Mouse (Mus musculus) urinary bladder, adult 2 months (tissue): ENCODE results near the gene Cpne9. TPM values are rescaled to one million over a fixed set of nuclear protein-coding genes. Genes with fewer than 3 reads are reported as not detected.
A peak's percentile ranks its signal among the peaks of the same experiment; 100 is the strongest.

Source experiments
- DNase-seq: peaks from one replicate; pipeline ENCODE4 v3.0.0; 2022; ENCODE audit warnings: low spot score
- polyA plus RNA-seq: library from polyadenylated mRNA; depleted of rRNA; stranded (reverse); fragments of >200 nt; gene quantifications from 2 replicates; pipeline ENCODE4 v1.2.3, GENCODE M21; 2012; rRNA removed

Cpne9 gene
- polyA plus RNA-seq, 1 experiment: 0.03 TPM

GRCm38 (mm10) chr6:113343177-113344092 is 61.3 kb downstream of the Cpne9 start, which contains the start of gene Camk1:
Gene Camk1, minus strand, starts transcription at chr6:113343984.
- peak; percentile 74 for DNase-seq

- DNase-seq: no peak
These were observed 62.2 kb downstream of the Cpne9 start for GRCm38 (mm10) chr6:113344321-113344720.

GRCm38 (mm10) chr6:113346897-113347296 is 64.8 kb downstream of the Cpne9 start:
- no peak for DNase-seq

GRCm38 (mm10) chr6:113350538-113350937 is 68.4 kb downstream of the Cpne9 start:
- DNase-seq: no peak

- no peak for DNase-seq
These were observed 69.1 kb downstream of the Cpne9 start for GRCm38 (mm10) chr6:113351161-113351560.

- no peak for DNase-seq
These were observed 69.5 kb downstream of the Cpne9 start for GRCm38 (mm10) chr6:113351653-113352052.

- DNase-seq: no peak
These were observed 70.7 kb downstream of the Cpne9 start for GRCm38 (mm10) chr6:113352820-113353219.

- DNase-seq: no peak
These were observed 71.6 kb downstream of the Cpne9 start for GRCm38 (mm10) chr6:113353696-113354095.

Other genes starting within 250 kb of the Cpne9 start
- gene Thumpd3, start 236.1 kb upstream of the Cpne9 start, polyA plus RNA-seq: 25.3 and 27.2 TPM in 2 replicates
- gene Setd5, start 204.9 kb upstream of the Cpne9 start, polyA plus RNA-seq: 41.4 and 49.9 TPM in 2 replicates
- 0.22 and 0.35 TPM in 2 replicates for gene Lhfpl4, start 86.9 kb upstream of the Cpne9 start, polyA plus RNA-seq
- gene Mtmr14, start 44.5 kb upstream of the Cpne9 start, polyA plus RNA-seq: 22.5 and 26.5 TPM in 2 replicates
- gene Brpf1, start 24.8 kb downstream of the Cpne9 start, polyA plus RNA-seq: 18.3 and 19.7 TPM in 2 replicates
- 16.3 and 19.1 TPM in 2 replicates for gene Ogg1, start 44.7 kb downstream of the Cpne9 start, polyA plus RNA-seq
- 71.5 and 80.8 TPM in 2 replicates for gene Camk1, start 61.7 kb downstream of the Cpne9 start, polyA plus RNA-seq
- gene Tada3, start 95.6 kb downstream of the Cpne9 start, polyA plus RNA-seq: 36.3 and 38.5 TPM in 2 replicates
- gene Arpc4, start 95.8 kb downstream of the Cpne9 start, polyA plus RNA-seq: 116 TPM in 2 replicates
- 6.3 and 8.5 TPM in 2 replicates for gene Ttll3, start 107.0 kb downstream of the Cpne9 start, polyA plus RNA-seq
- 11.8 and 17.3 TPM in 2 replicates for gene Rpusd3, start 137.0 kb downstream of the Cpne9 start, polyA plus RNA-seq
- gene Cidec, start 153.5 kb downstream of the Cpne9 start, polyA plus RNA-seq: 31.0 and 68.5 TPM in 2 replicates
- gene Jagn1, start 160.3 kb downstream of the Cpne9 start, polyA plus RNA-seq: 54.5 and 61.3 TPM in 2 replicates
- 71.8 and 87.7 TPM in 2 replicates for gene Il17re, start 176.2 kb downstream of the Cpne9 start, polyA plus RNA-seq
- 62.5 and 65.3 TPM in 2 replicates for gene Il17rc, start 189.1 kb downstream of the Cpne9 start, polyA plus RNA-seq
- gene Creld1, start 201.0 kb downstream of the Cpne9 start, polyA plus RNA-seq: 46.1 and 58.4 TPM in 2 replicates
- gene Prrt3, start 219.6 kb downstream of the Cpne9 start, polyA plus RNA-seq: 0.10 and 0.18 TPM in 2 replicates
- 82.4 and 83.8 TPM in 2 replicates for gene Emc3, start 249.3 kb downstream of the Cpne9 start, polyA plus RNA-seq
- gene Fancd2, start 249.4 kb downstream of the Cpne9 start, polyA plus RNA-seq: 4.7 and 5.8 TPM in 2 replicates